Mouse (Mus musculus) ES-Bruce4 (cell line): ENCODE measurements at regions not wholly inside any gene's neighbourhood (a gene's known extent, or its start where the extent isn't known, plus 50 kb on each side); places are given as distances from the start of the nearest gene placed in this dataset.

Source experiments
- CTCF ChIP-seq: IDR thresholded peaks from one replicate; pipeline ENCODE4 v1.8.1; 2011; ENCODE audit warnings: low read depth, low read length
- EP300 ChIP-seq: IDR thresholded peaks from 2 replicates; pipeline ENCODE4 v1.6.1; 2011; ENCODE audit warnings: low read depth, low read length; ENCODE audit not compliant: insufficient read depth
- POLR2A ChIP-seq: IDR thresholded peaks from one replicate; pipeline ENCODE4 v1.8.1; 2011; ENCODE audit warnings: low read length; ENCODE audit not compliant: insufficient read depth

GRCm38 (mm10) chr19:59709180-59709579, 234.3 kb downstream of the Rab11fip2 start:
- no peak for TF ChIP-seq POLR2A
- no peak for TF ChIP-seq CTCF
- TF ChIP-seq EP300: no peak
